Mouse (Mus musculus): ENCODE results near the gene Chpf.

DNA sequence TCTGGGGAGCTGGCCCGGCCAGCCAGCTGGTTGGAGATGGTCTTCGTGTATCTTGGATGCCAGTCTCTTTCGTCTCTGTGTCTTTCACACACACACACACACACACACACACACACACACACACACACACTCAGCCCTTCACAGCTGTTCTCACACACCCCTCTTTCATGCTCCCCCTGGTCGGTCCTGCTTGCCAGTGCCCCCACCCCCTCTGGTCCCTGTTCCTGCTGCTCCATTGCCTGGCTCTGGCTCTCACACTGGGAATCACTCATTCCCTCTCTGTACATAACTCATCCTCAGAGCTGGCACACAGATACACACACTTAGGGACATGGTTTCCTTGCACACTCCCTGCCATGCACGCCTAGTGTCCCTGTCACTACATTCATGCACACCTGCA, 27.2 kb downstream of the Chpf start:
- no peak for TF ChIP-seq CTCF (IDR thresholded peaks at IDR 0.05; ENCODE audit: low read depth)
- TF ChIP-seq EP300 (IDR thresholded peaks at IDR 0.05; ENCODE audit: low read depth), result no peak
